Mouse (Mus musculus) layer of hippocampus, adult 6 months (tissue): ENCODE data around the gene Gm4070. TPM values are rescaled to one million over a fixed set of nuclear protein-coding genes. Genes with fewer than 3 reads are reported as not detected.

Source experiments
- long read RNA-seq, 2 experiments: library from polyadenylated mRNA; unstranded; transcript quantifications; one replicate each; pipeline ENCODE4 v2.0.0; 2019 to 2020
- polyA plus RNA-seq: library from polyadenylated mRNA; unstranded; fragments of <200 nt; fragmentation: Nextera tagmentation; gene quantifications from 2 replicates; pipeline ENCODE4 v1.2.3, GENCODE M21; 2021

Gene Gm4070
- polyA plus RNA-seq, result 0.67 and 2.6 TPM in 2 replicates
- long read RNA-seq, experiment 1, partial matches to known transcripts, result 0 of 3 reads
- long read RNA-seq, experiment 1, other reads (novel, unspliced or antisense), result 3 of 3 reads
- long read RNA-seq, experiment 2, partial matches to known transcripts, result 0 of 3 reads
- long read RNA-seq, experiment 2, other reads (novel, unspliced or antisense), result 3 of 3 reads

GRCm38 (mm10) chr7:105953812-105954211, at the start of gene Gm4070:
Gm4070 (minus strand) TSS chr7:105953967.

Other genes starting within 250 kb of the Gm4070 start
- gene Ilk, start 217.4 kb downstream of the Gm4070 start, polyA plus RNA-seq, result 63.2 and 64.5 TPM in 2 replicates
- 5.3 and 7.3 TPM in 2 replicates for gene Rrp8, start 216.6 kb downstream of the Gm4070 start, polyA plus RNA-seq
- gene Taf10, start 209.6 kb downstream of the Gm4070 start, polyA plus RNA-seq, result 11.2 and 13.6 TPM in 2 replicates
- 115 and 138 TPM in 2 replicates for gene Tpp1, start 201.7 kb downstream of the Gm4070 start, polyA plus RNA-seq
- 1.2 TPM in 2 replicates for gene Dchs1, start 166.3 kb downstream of the Gm4070 start, polyA plus RNA-seq
- gene Mrpl17, start 142.9 kb downstream of the Gm4070 start, polyA plus RNA-seq, result 272 and 284 TPM in 2 replicates